Mouse (Mus musculus): ENCODE data around the gene Cyp2j8.

DNA sequence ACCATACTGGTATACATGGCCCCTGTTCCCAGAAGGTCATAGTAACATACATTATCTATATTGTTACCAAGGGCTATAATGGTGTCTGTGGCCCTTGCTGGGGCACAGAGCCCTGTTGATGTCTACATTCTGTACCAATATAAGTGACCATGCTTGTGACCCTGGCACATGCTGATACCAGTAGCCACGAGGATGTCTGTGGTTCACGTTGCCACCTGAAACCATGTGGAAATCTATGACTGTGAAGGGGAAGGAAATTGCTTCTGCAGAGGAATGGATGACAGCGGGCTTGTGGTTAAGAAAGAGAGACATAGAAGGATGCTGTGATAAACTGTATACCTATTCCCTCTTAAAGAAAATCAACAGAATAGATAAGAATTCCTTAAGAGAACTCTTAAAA is 2.9 kb upstream of the Cyp2j8 start:
- TF ChIP-seq CTCF (IDR thresholded peaks at IDR 0.05; ENCODE audit: low read depth, low read length) (no peak), TAL1 (conservative IDR thresholded peaks at IDR 0.05; ENCODE audit: low read depth, low read length) (no peak)

Data from G1E (cell line).